Mouse (Mus musculus) midbrain, embryonic 12.5 days (tissue): ENCODE data around the gene Timp3. TPM values are rescaled to one million over a fixed set of nuclear protein-coding genes. Genes with fewer than 3 reads are reported as not detected.

ENCODE experiments used
- polyA plus RNA-seq: library from polyadenylated mRNA; unstranded; fragments of >200 nt; fragmentation: Nextera tagmentation; extraction: Ambion mirVana; gene quantifications from 2 replicates; pipeline ENCODE4 v1.2.1, GENCODE M21; 2016

The Timp3 gene
- polyA plus RNA-seq, 1 experiment from 2014 or later: 24.5 TPM

Other genes with a start within 250 kb of the Timp3 start
- 7.3 and 7.4 TPM in 2 replicates for gene Syn3, start 198.5 kb downstream of the Timp3 start, polyA plus RNA-seq